12 mouse cellular contexts compared by ENCODE assay signal in genomic region chr16:14940898-14941297, GRCm38 (mm10). TPM values are rescaled to one million over a fixed set of nuclear protein-coding genes. Genes with fewer than 3 reads are reported as not detected.
A peak's percentile ranks its signal among the peaks of the same experiment; 100 is the strongest.
DNase-seq lines count a peak whose midpoint lies in the region; ATAC-seq and TF ChIP-seq lines count a peak whose summit lies in the region.
"Had no signal": no experiment of that assay in that cellular context is flagged by ENCODE, and none has a peak within 500 bp of the region (broad histone marks: within the 10 kb centered on the region; RNA-seq: fewer than 3 reads in every experiment).

No protein-coding gene starts in this region.

- H3K9me3 ChIP-seq in hindbrain, postnatal 0 days (ENCODE audit: low read length): no peaks in the 10 kb centered on the region
- H3K9me3 ChIP-seq in hindbrain, embryonic 13.5 days: no peaks in the 10 kb centered on the region
- no peaks in the 10 kb centered on the region for H3K9me3 ChIP-seq in kidney, embryonic 15.5 days (replicated peaks)
- H3K9me3 ChIP-seq: hindbrain, embryonic 12.5 days had no signal

- H3K4me1 ChIP-seq in hindbrain, postnatal 0 days (ENCODE audit: insufficient read depth, low read length): no peaks in the 10 kb centered on the region
- no peaks in the 10 kb centered on the region for H3K4me1 ChIP-seq in hindbrain, embryonic 13.5 days (replicated peaks)
- peaks cover 5% of the 10 kb centered on the region; the same call in 1 of the 2 replicates for H3K4me1 ChIP-seq in kidney, embryonic 15.5 days
- H3K4me1 ChIP-seq: hindbrain, embryonic 12.5 days had no signal

- H3K4me3 ChIP-seq in hindbrain, postnatal 0 days (ENCODE audit: low read length): no peak overlapping the region
- H3K4me3 ChIP-seq in hindbrain, embryonic 13.5 days: no peak overlapping the region
- no peak overlapping the region for H3K4me3 ChIP-seq in kidney, embryonic 15.5 days (replicated peaks)
- H3K4me3 ChIP-seq: hindbrain, embryonic 12.5 days had no signal

- no peak overlapping the region for H3K4me2 ChIP-seq in hindbrain, postnatal 0 days (ENCODE audit: low read depth, low read length)
- H3K4me2 ChIP-seq in hindbrain, embryonic 13.5 days: no peak overlapping the region
- no peak overlapping the region for H3K4me2 ChIP-seq in kidney, embryonic 15.5 days
- H3K4me2 ChIP-seq: hindbrain, embryonic 12.5 days had no signal

- no peak for TF ChIP-seq CTCF in hindbrain, postnatal 0 days (IDR thresholded peaks at IDR 0.05; ENCODE audit: low read depth)

- ATAC-seq in hindbrain, postnatal 0 days: peak; percentile 45; the same call in 1 of the 2 replicates
- no peak for ATAC-seq in hindbrain, embryonic 13.5 days (ENCODE audit: low FRiP score)
- ATAC-seq in kidney, embryonic 15.5 days (replicated peaks; ENCODE audit: low FRiP score): no peak
- ATAC-seq in monocyte, adult 5-6 weeks (replicated peaks; ENCODE audit: insufficient number of reproducible peaks, low FRiP score, low TSS enrichment, poor library complexity, severe bottlenecking): no peak
- ATAC-seq: Patski had no signal

- H3K27me3 ChIP-seq in hindbrain, postnatal 0 days (ENCODE audit: insufficient read depth, low read length): no peaks in the 10 kb centered on the region
- H3K27me3 ChIP-seq in hindbrain, embryonic 13.5 days: no peaks in the 10 kb centered on the region
- H3K27me3 ChIP-seq in kidney, embryonic 15.5 days: no peaks in the 10 kb centered on the region
- H3K27me3 ChIP-seq: hindbrain, embryonic 12.5 days; Patski had no signal

- peak; percentile 32 for DNase-seq in hindbrain, postnatal 0 days (ENCODE audit: low spot score)
- peak; percentile 7 for DNase-seq in 416B (ENCODE audit: low read depth)
- DNase-seq in brain, adult 2 months (ENCODE audit: low read depth, low spot score): peak; percentile 35
- no peak for DNase-seq in natural killer cell, adult 2 months (ENCODE audit: low spot score in 2 of 2)
- no peak for DNase-seq in cerebellum, adult 8-10 months
- DNase-seq: embryo, embryonic 11 days had no signal

- WGBS in hindbrain, postnatal 0 days: 51% methylated on average over 3 of the region's 3 CpGs
- WGBS in hindbrain, embryonic 13.5 days: 62% methylated on average over 3 of the region's 3 CpGs
- 71% methylated on average over 3 of the region's 3 CpGs for WGBS in kidney, embryonic 15.5 days

- H3K36me3 ChIP-seq in hindbrain, postnatal 0 days (ENCODE audit: insufficient read depth, low read length): no peaks in the 10 kb centered on the region
- H3K36me3 ChIP-seq in hindbrain, embryonic 13.5 days: no peaks in the 10 kb centered on the region
- no peaks in the 10 kb centered on the region for H3K36me3 ChIP-seq in kidney, embryonic 15.5 days
- H3K36me3 ChIP-seq: hindbrain, embryonic 12.5 days had no signal

- no peak overlapping the region for H3K9ac ChIP-seq in hindbrain, postnatal 0 days (replicated peaks; ENCODE audit: low read length)
- no peak overlapping the region for H3K9ac ChIP-seq in hindbrain, embryonic 13.5 days
- H3K9ac ChIP-seq in kidney, embryonic 15.5 days: no peak overlapping the region
- H3K9ac ChIP-seq: hindbrain, embryonic 12.5 days; liver, embryonic 14.5 days had no signal

- H3K27ac ChIP-seq in hindbrain, postnatal 0 days: no peak overlapping the region
- no peak overlapping the region for H3K27ac ChIP-seq in hindbrain, embryonic 13.5 days
- peak overlapping the region; percentile 72 for H3K27ac ChIP-seq in kidney, embryonic 15.5 days
- H3K27ac ChIP-seq: hindbrain, embryonic 12.5 days; liver, embryonic 14.5 days had no signal

RNA-seq across cellular contexts. Expression of gene Efcab1, which starts 34.5 kb away (rescaled TPM):
- 11.7 and 13.7 TPM in 2 replicates for total RNA-seq in hindbrain, postnatal 0 days (2014; rRNA removed)
- polyA plus RNA-seq in hindbrain, postnatal 0 days (2015; fragmentation: Nextera tagmentation; extraction: Ambion mirVana): 17.6 and 20.4 TPM in 2 replicates
- 14.2 and 14.4 TPM in 2 replicates for polyA plus RNA-seq in hindbrain, embryonic 13.5 days (2015; fragmentation: Nextera tagmentation; extraction: Ambion mirVana)
- 2.8 and 4.3 TPM in 2 replicates for polyA plus RNA-seq in kidney, embryonic 15.5 days (2015; fragmentation: Nextera tagmentation; extraction: Ambion mirVana)
- total RNA-seq in monocyte, adult 5-6 weeks (2017): not detected in 3 replicates

Comparison
In these comparisons a context has a peak if more than half of its experiments do, and no peak if none do; other contexts are left out.
1. DNase-seq: peak in hindbrain, postnatal 0 days (single experiment), 416B (single experiment) and brain, adult 2 months (single experiment); none in natural killer cell, adult 2 months (0 of 2) and cerebellum, adult 8-10 months (single experiment).